Mouse (Mus musculus) CH12F3 (cell line): ENCODE measurements around the gene Anxa2.

Source experiments
- in situ Hi-C: fragments of 300-500 bp; cut with MboI; formaldehyde crosslinking; loops from 2 replicates; pipeline ENCODE4 v1.14.3; 2020; ENCODE audit warnings: low sequenced_read_pairs

Gene Anxa2

GRCm38 (mm10) chr9:69457747-69458625 is 4.6 kb downstream of the Anxa2 start:
- in situ Hi-C loops: loop anchor here (25.0 kb wide), 1 partner anchor 1446 kb away; no protein-coding TSS in a partner anchor

- in situ Hi-C loops: loop anchor here (25.0 kb wide), 1 partner anchor 1447 kb away; no protein-coding TSS in a partner anchor
These were observed 5.6 kb downstream of the Anxa2 start for GRCm38 (mm10) chr9:69458982-69459381.

- in situ Hi-C loops: loop anchor here (25.0 kb wide), 1 partner anchor 1448 kb away; no protein-coding TSS in a partner anchor
These were observed 6.5 kb downstream of the Anxa2 start for GRCm38 (mm10) chr9:69459876-69460275.

- in situ Hi-C loops: loop anchor here (25.0 kb wide), 1 partner anchor 1451 kb away; no protein-coding TSS in a partner anchor
These were observed 9.6 kb downstream of the Anxa2 start for GRCm38 (mm10) chr9:69463046-69463445.

- in situ Hi-C loops: loop anchor here (25.0 kb wide), 1 partner anchor 1452 kb away; no protein-coding TSS in a partner anchor
These were observed 10.8 kb downstream of the Anxa2 start for GRCm38 (mm10) chr9:69464109-69464756.

GRCm38 (mm10) chr9:69466098-69466497 is 12.7 kb downstream of the Anxa2 start:
- in situ Hi-C loops: loop anchor here (25.0 kb wide), 1 partner anchor 1454 kb away; no protein-coding TSS in a partner anchor

- in situ Hi-C loops: loop anchor here (25.0 kb wide), 1 partner anchor 1455 kb away; no protein-coding TSS in a partner anchor
These were observed 14.0 kb downstream of the Anxa2 start for GRCm38 (mm10) chr9:69467310-69467939.

- in situ Hi-C loops: loop anchor here (25.0 kb wide), 1 partner anchor 1457 kb away; no protein-coding TSS in a partner anchor
These were observed 15.6 kb downstream of the Anxa2 start for GRCm38 (mm10) chr9:69468991-69469390.

- in situ Hi-C loops: loop anchor here (25.0 kb wide), 1 partner anchor 1458 kb away; no protein-coding TSS in a partner anchor
These were observed 16.9 kb downstream of the Anxa2 start for GRCm38 (mm10) chr9:69470362-69470761.

- in situ Hi-C loops: loop anchor here (25.0 kb wide), 1 partner anchor 1459 kb away; no protein-coding TSS in a partner anchor
These were observed 17.5 kb downstream of the Anxa2 start for GRCm38 (mm10) chr9:69470921-69471320.

GRCm38 (mm10) chr9:69472724-69473123 is 19.3 kb downstream of the Anxa2 start:
- in situ Hi-C loops: loop anchor here (25.0 kb wide), 1 partner anchor 1460 kb away; no protein-coding TSS in a partner anchor

- in situ Hi-C loops: no loop called here
These were observed 22.5 kb downstream of the Anxa2 start for GRCm38 (mm10) chr9:69475873-69476272.

- in situ Hi-C loops: no loop called here
These were observed 23.9 kb downstream of the Anxa2 start for GRCm38 (mm10) chr9:69477195-69477823.

GRCm38 (mm10) chr9:69477824-69478222 is 24.4 kb downstream of the Anxa2 start:
- in situ Hi-C loops: no loop called here

GRCm38 (mm10) chr9:69480344-69480743 is 26.9 kb downstream of the Anxa2 start:
- in situ Hi-C loops: loop anchor here (10.0 kb wide), 1 partner anchor 116 kb away; no protein-coding TSS in a partner anchor

- in situ Hi-C loops: loop anchor here (10.0 kb wide), 1 partner anchor 119 kb away; no protein-coding TSS in a partner anchor
These were observed 30.4 kb downstream of the Anxa2 start for GRCm38 (mm10) chr9:69483811-69484210.

GRCm38 (mm10) chr9:69486140-69486539 is 32.7 kb downstream of the Anxa2 start:
- in situ Hi-C loops: loop anchor here (10.0 kb wide), 1 partner anchor 121 kb away; no protein-coding TSS in a partner anchor

- in situ Hi-C loops: loop anchor here (10.0 kb wide), 1 partner anchor 124 kb away; no protein-coding TSS in a partner anchor
These were observed 35.1 kb downstream of the Anxa2 start for GRCm38 (mm10) chr9:69488510-69488909.

GRCm38 (mm10) chr9:69488972-69489371 is 35.6 kb downstream of the Anxa2 start:
- in situ Hi-C loops: loop anchor here (10.0 kb wide), 1 partner anchor 124 kb away; no protein-coding TSS in a partner anchor

- in situ Hi-C loops: no loop called here
These were observed 39.4 kb downstream of the Anxa2 start for GRCm38 (mm10) chr9:69492809-69493208.
